Mouse (Mus musculus): ENCODE measurements around the gene Mta3. TPM values are rescaled to one million over a fixed set of nuclear protein-coding genes. Genes with fewer than 3 reads are reported as not detected.

Gene Mta3
- total and polyA plus RNA-seq, 3 experiments = 31.1 to 67.6 (median 39.2) TPM

- Histone ChIP-seq H3K79me2 (replicated peaks; ENCODE audit: control insufficient read depth, extremely low read depth, insufficient read depth, poor library complexity, severe bottlenecking) (peaks cover 6% of the 10 kb centered on the region), H3K27ac (ENCODE audit: insufficient read depth, low read depth) (no peak overlapping the region), H3K36me3 (replicated peaks in 1 of 2; ENCODE audit: control insufficient read depth in 1 of 2, insufficient read depth in 1 of 2, low read length in 1 of 2) (peaks cover 20 to 65% of the 10 kb centered on the region in 2 experiments), H3K27me3 (replicated peaks) (no peaks in the 10 kb centered on the region), H3K9ac (ENCODE audit: insufficient read depth, low read depth) (no peak overlapping the region), H3K4me2 (ENCODE audit: insufficient read depth, low read depth, poor library complexity, severe bottlenecking) (no peak overlapping the region), H3K9me3 (replicated peaks; ENCODE audit: low read length) (peaks cover 7% of the 10 kb centered on the region), H3K4me3 (replicated peaks in 1 of 3; ENCODE audit: low read depth in 2 of 3, low read length in 2 of 3, poor library complexity in 1 of 3) (no peak overlapping the region), H3K4me1 (ENCODE audit: control insufficient read depth in 1 of 2, insufficient read depth in 2 of 2) (peaks cover 4 to 22% of the 10 kb centered on the region in 2 experiments)
- no peak for DNase-seq (ENCODE audit: extremely low read depth)
- dilution Hi-C loops (cut with MboI; ENCODE audit: extremely low pct_ligation_motif_present, extremely low pct_unique_long_range_greater_than_20kb, low sequenced_read_pairs) = no loop called here
- in situ Hi-C loops (cut with MboI; ENCODE audit: low pct_ligation_motif_present, low pct_unique_long_range_greater_than_20kb, low sequenced_read_pairs) = no loop called here
- TF ChIP-seq BHLHE40 (IDR thresholded peaks at IDR 0.05; ENCODE audit: low read depth, low read length) = no peak
- TF ChIP-seq PAX5 (IDR thresholded peaks at IDR 0.05; ENCODE audit: low read length) = no peak
- no peak for TF ChIP-seq IRF4 (IDR thresholded peaks at IDR 0.05; ENCODE audit: low read depth, low read length)
- TF ChIP-seq ZKSCAN1 (IDR thresholded peaks at IDR 0.05; ENCODE audit: borderline replicate concordance, low read depth, low read length) = no peak
- TF ChIP-seq MAX (IDR thresholded peaks at IDR 0.05; ENCODE audit: low read length) = no peak
- no peak for TF ChIP-seq SIN3A (IDR thresholded peaks at IDR 0.05; ENCODE audit: low read length)
- no peak for TF ChIP-seq HCFC1 (IDR thresholded peaks at IDR 0.05; ENCODE audit: low read depth, low read length)
- no peak for TF ChIP-seq TBP (conservative IDR thresholded peaks at IDR 0.05; ENCODE audit: low read depth, low read length)
- no peak for TF ChIP-seq POLR2A (IDR thresholded peaks at IDR 0.05; ENCODE audit: low read depth, low read length)
- no peak for TF ChIP-seq SMC3 (IDR thresholded peaks at IDR 0.05; ENCODE audit: low read depth, low read length)
- TF ChIP-seq USF2 (conservative IDR thresholded peaks at IDR 0.05; ENCODE audit: low read depth, low read length) = no peak
- TF ChIP-seq CHD2 (IDR thresholded peaks at IDR 0.05; ENCODE audit: low read length) = no peak
- TF ChIP-seq USF1 (IDR thresholded peaks at IDR 0.05; ENCODE audit: low read depth, low read length) = no peak
- TF ChIP-seq CTCF (conservative IDR thresholded peaks at IDR 0.05 in 1 of 2, IDR thresholded peaks at IDR 0.05 in 1 of 2; ENCODE audit: low read depth in 2 of 2, low read length in 2 of 2) = no peak
- no peak for TF ChIP-seq ZNF384 (IDR thresholded peaks at IDR 0.05; ENCODE audit: low read depth, low read length)
- no peak for TF ChIP-seq ZMIZ1 (IDR thresholded peaks at IDR 0.05; ENCODE audit: low read depth, low read length)
Observed at GRCm38 (mm10) chr17:83712341-83712740, 6.4 kb downstream of the Mta3 start.

- peaks cover 7% of the 10 kb centered on the region for H3K9me3 ChIP-seq (replicated peaks; ENCODE audit: low read length)
- no peaks in the 10 kb centered on the region for H3K27me3 ChIP-seq (replicated peaks)
- H3K4me2 ChIP-seq (ENCODE audit: insufficient read depth, low read depth, poor library complexity, severe bottlenecking) = no peak overlapping the region
- in situ Hi-C loops (cut with MboI; ENCODE audit: low pct_ligation_motif_present, low pct_unique_long_range_greater_than_20kb, low sequenced_read_pairs) = no loop called here
- no peaks in the 10 kb centered on the region; the same call in 1 of the 2 replicates for H3K79me2 ChIP-seq (replicated peaks; ENCODE audit: control insufficient read depth, extremely low read depth, insufficient read depth, poor library complexity, severe bottlenecking)
- no peak overlapping the region for H3K9ac ChIP-seq (ENCODE audit: insufficient read depth, low read depth)
- H3K27ac ChIP-seq (ENCODE audit: insufficient read depth, low read depth) = no peak overlapping the region
- H3K36me3 ChIP-seq (replicated peaks in 1 of 2; ENCODE audit: control insufficient read depth in 1 of 2, insufficient read depth in 1 of 2, low read length in 1 of 2) = peaks cover 35 to 78% of the 10 kb centered on the region in 2 experiments
- DNase-seq (ENCODE audit: extremely low read depth) = no peak
- dilution Hi-C loops (cut with MboI; ENCODE audit: extremely low pct_ligation_motif_present, extremely low pct_unique_long_range_greater_than_20kb, low sequenced_read_pairs) = no loop called here
- no peak overlapping the region for H3K4me3 ChIP-seq (replicated peaks in 1 of 3; ENCODE audit: low read depth in 2 of 3, low read length in 2 of 3, poor library complexity in 1 of 3)
- H3K4me1 ChIP-seq (ENCODE audit: control insufficient read depth in 1 of 2, insufficient read depth in 2 of 2) = no peaks in the 10 kb centered on the region; a peak in 1 of 4 replicates
- TF ChIP-seq BHLHE40 (IDR thresholded peaks at IDR 0.05; ENCODE audit: low read depth, low read length) = no peak
- no peak for TF ChIP-seq RCOR1 (conservative IDR thresholded peaks at IDR 0.05; ENCODE audit: low read depth, low read length)
- TF ChIP-seq NRF1 (IDR thresholded peaks at IDR 0.05; ENCODE audit: low read depth, low read length) = no peak
- no peak for TF ChIP-seq RAD21 (IDR thresholded peaks at IDR 0.05; ENCODE audit: low read depth, low read length)
- TF ChIP-seq MEF2A (IDR thresholded peaks at IDR 0.05; ENCODE audit: borderline replicate concordance, low read depth, low read length) = no peak
Observed at GRCm38 (mm10) chr17:83720449-83720848, 14.5 kb downstream of the Mta3 start.
